Mouse (Mus musculus) thymus, postnatal 25 days (tissue): Measurements from ENCODE around the gene Nav2.
A peak's percentile ranks its signal among the peaks of the same experiment; 100 is the strongest.

Experiments used
- DNase-seq: peaks from one replicate; pipeline ENCODE4 v3.0.0; 2022

Nav2 gene

GRCm38 (mm10) chr7:49373173-49373572, 464.7 kb downstream of the Nav2 start:
- DNase-seq = no peak

DNA sequence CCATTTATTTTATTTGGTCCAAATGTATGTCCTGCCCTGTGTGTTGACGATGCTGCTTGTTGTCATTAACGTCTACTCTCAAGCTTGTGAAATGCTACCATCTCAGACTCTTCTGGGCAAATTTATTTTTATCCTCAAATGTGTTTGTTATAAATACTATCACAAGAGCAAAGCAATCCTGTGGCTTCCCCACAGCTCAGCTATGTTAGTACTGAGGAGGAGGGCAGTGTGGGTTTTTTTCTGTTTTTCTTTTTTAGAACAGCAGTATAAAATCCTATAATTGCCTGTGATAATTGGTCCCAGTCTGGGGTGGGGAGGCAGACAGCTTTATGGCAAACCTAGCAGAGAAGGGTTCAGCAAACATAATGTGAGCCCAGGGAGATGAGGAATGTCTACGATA, 465.1 kb downstream of the Nav2 start:
- no peak for DNase-seq

DNA sequence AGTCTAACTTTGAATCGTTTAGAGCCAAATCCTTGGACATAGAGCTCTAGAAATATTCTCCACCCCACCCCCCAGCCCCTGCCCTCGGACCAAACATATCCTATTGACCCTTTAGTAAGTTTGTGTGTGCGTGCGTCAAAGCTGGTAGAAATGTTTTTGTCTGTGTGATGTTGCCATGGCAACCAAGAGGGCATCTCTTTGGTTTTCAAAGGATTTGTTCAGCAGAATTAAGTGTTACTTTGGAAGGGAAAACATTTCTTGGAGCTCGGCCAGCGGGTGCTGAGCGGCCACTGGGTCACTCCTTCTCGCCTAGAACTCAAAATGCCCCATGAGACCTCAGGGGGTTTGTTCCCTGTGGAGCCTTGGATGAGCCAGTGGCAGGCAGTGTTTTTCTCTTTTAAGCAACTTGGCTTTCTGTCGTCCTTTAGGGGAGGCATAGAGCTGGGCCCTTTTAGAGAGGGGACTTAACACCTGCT, 467.0 kb downstream of the Nav2 start:
- DNase-seq = no peak

GRCm38 (mm10) chr7:49378608-49379007, 470.1 kb downstream of the Nav2 start:
- DNase-seq = no peak

DNA sequence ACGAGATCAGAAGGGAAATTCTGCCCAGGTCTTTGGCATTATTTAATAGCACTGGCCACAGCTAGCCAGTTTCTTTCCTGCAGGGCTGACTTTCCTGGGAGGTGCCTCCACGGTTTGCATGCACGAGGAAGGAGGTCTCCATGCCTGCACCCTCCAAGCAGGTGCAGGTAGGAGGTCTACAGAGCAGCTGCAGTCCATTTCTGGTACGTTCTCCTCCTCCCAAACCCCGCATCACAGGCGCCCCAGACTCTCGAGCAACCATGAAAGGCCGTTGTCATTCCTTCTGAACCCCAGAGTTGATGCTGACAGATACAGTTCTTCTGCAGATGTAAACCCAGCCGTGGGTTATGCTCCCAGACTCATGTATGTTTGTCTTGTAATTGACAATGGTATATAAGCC, 472.4 kb downstream of the Nav2 start:
- DNase-seq = peak; percentile 46

- no peak for DNase-seq
Measured at GRCm38 (mm10) chr7:49382884-49383283, 474.4 kb downstream of the Nav2 start.

- DNase-seq = no peak
Measured at GRCm38 (mm10) chr7:49388137-49388536, 479.6 kb downstream of the Nav2 start.

DNA sequence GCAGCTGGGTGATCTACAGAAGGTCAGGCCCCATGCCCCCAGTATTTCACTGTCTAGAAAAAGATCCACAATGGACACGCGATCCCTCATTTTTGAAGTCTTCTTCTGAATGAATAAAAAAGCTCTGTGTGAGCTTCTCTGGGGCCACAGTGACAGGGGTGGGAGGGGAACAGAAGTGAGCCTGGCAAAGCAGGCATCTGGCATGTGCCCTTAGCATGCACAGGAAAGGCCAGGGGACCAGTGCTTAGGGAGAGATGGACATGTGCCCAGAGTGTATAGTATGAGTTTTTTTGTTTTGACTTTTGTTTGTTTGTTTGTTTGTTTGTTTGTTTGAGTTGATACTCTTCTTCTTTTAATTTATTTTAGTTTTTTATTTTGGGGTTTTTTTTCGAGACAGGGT, 481.8 kb downstream of the Nav2 start:
- DNase-seq = no peak

DNA sequence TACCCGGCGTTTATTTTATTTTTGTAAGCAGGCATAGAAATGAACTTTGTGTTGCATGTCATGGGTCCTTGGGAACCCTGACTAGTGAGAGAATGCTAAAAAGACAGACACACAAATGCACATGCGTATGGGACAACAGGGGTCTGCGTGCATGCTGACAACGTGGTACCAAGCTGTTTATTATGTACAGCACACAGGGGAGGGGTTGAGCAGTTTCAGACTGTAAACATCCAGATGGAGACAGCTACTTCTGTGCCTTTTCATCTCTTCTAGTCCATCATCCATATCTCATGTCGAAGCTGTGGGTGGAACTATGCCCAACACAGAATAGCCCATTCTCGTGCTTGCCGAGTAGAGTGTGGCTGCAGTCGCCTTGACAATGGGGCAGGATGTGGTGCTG, 482.3 kb downstream of the Nav2 start:
- no peak for DNase-seq

GRCm38 (mm10) chr7:49392180-49392579, 483.7 kb downstream of the Nav2 start:
- no peak for DNase-seq

GRCm38 (mm10) chr7:49392834-49393233, 484.3 kb downstream of the Nav2 start:
- no peak for DNase-seq

DNA sequence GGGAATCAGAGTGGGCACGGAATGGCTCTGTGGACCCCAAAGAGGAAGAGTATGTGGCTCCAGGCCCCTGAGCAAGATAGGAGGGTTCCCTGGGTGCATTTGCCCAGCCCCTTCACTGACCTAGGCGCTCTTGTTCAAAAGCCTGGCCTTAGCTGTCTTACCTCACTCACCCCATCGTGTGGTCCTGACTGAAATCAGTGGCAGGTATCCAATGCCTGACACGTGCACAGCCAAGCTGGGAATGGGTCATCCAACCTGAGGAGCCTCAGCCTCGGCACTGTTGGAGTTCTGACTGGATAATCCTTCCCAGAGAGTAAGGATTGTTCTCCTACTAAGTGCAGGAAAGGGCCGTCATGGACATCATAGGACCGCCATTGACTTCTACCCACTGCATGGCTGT, 485.3 kb downstream of the Nav2 start:
- DNase-seq = no peak

- no peak for DNase-seq
Measured at GRCm38 (mm10) chr7:49396202-49396601, 487.7 kb downstream of the Nav2 start.

DNA sequence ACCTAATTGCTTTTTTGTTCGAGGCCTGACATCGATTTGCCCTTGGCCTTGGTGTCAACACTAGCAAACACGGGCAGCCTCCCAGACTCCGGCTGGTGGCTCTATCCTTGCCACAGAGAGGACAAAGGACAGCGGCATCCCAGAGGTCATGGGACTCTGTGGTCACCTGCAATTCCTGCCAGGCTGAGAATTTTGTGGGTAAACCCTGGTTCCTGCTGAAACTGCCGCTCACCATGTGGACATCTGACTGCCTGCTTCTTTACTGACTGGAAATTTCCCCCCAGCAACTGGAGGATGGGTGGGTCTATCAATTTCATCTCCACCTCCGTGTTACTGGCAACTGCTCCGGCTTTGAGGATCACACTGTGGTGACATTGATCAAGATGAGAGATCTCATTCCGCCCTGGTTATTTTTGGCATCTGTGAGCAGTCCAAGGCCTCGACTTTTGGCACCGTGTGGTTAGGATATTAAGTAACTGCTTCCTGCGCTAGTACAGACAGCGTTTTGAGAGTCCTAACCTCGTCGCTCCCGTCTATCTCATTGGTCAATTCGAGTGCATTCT, 489.0 kb downstream of the Nav2 start:
- DNase-seq = no peak

DNA sequence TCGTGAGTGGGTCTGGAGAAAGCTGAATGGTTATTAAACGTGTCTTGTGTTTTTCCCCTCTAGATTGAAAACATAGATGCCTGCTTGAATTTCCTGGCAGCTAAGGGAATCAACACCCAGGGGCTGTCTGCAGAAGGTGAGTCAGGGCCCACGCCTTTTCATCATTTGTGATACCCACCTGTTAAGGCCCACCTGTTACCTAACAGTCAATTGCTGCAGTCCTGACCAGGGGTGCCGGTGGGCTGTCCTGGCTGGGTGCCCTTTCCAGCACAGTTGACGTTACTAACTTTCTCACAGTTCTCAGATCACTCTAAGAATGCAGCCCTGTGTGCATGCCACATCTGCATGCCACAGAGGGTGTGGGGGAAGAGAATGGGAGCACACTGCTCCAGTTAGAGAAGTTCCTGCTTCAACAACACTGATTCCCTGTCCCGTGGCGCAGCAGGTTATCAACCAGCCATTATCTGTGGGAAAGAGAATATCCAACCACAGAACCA, 489.6 kb downstream of the Nav2 start:
- DNase-seq = no peak

DNA sequence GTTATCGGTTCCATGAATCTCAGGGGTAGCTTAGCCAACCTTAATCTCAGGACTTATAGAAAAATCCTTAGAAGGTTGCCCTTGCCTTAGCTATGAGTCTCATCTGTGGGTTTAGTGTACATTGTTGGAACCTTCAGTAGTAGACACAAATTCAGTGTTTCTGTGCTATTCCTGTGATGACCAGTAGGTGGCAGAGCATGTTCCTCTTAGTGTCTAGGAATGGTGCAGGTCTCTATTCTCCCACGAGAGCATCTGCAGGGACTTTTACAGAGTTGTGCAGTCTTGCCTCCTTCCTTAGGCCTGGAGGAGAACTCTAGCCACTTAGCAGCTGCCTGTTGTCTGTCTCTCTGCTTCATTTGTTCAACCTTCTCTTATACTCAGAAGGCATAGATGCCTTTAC, 490.8 kb downstream of the Nav2 start:
- DNase-seq = peak; percentile 69

- DNase-seq = no peak
Measured at GRCm38 (mm10) chr7:49400463-49400862, 491.9 kb downstream of the Nav2 start.

DNA sequence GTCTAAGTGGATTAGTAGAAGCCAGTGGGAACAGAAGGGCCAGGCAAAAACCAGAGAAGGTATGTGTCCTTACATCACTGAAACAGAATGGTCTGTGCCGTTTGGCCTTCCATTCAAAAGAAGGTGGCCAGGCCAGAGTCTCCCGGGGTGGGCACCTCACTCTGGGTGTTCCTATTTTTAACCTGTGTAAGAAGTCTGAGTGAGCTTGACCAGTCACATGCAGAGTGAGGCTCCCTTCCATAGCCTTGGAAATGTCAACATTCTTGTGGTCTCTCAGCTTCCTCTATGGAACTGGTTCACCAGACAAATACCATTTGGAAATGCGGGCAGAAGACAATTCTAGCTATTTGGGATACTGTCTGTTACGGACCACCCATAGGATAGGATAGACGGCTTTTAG, 494.0 kb downstream of the Nav2 start:
- no peak for DNase-seq

- no peak for DNase-seq
Measured at GRCm38 (mm10) chr7:49407688-49408087, 499.2 kb downstream of the Nav2 start.

DNA sequence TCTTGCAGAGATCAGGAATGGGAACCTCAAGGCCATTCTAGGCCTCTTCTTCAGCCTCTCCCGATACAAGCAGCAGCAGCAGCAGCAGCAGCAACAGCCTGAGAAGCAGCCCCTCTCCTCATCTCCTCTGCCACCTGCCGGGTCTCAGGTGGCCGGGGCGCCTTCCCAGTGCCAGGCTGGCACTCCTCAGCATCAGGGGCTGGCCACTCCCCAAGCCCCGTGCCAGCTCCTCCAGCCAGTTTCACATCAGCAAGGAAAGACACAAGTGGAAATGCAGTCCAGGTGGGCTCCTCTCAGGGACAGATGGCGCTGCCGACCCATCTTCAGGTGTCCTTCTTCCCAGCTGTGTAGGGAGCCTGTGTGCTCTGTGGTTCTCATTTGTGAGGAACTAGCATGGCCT, 500.1 kb downstream of the Nav2 start:
- no peak for DNase-seq

DNA sequence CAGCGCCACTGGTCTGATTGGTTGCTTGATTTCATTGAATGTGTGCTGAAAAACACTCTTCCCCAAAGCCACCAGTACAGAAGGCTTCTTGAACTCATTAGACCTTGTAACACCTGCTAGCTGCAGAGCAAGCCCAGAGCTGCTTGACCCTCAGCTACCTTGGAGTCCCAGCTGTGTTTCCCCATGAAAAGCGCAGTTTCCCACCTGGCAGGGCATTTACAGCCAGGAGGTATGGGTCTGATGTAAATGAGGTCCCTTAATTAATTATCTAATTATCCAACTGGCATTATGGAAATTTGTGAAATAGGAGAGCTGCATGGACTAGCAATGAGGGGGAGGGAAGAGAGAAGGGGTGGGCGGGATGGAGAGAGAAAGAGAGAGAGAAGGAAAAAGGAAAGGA, 500.7 kb downstream of the Nav2 start:
- DNase-seq = no peak

DNA sequence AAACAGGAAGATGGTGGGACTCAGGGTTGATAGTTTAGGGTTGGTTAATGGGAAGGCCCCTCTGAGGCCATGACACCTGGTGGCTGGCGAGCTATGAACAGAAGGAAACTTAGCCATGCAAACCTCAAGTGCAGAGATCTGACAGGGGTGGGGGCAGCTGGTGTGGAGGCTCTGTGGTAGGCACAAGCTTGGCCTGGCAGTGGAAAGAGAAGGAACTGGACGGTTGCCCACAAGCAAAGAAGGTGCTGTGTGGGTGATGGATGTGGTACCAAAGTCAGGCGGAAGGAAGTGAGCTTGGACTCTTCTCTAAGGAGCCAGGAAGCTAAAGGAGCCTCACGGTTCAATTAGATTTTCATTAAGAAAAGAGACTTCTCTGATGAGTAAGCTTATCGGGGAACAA, 501.7 kb downstream of the Nav2 start:
- no peak for DNase-seq

GRCm38 (mm10) chr7:49410892-49411291, 502.4 kb downstream of the Nav2 start:
- no peak for DNase-seq

- DNase-seq = no peak
Measured at GRCm38 (mm10) chr7:49411803-49412202, 503.3 kb downstream of the Nav2 start.

- no peak for DNase-seq
Measured at GRCm38 (mm10) chr7:49415131-49415530, 506.6 kb downstream of the Nav2 start.

DNA sequence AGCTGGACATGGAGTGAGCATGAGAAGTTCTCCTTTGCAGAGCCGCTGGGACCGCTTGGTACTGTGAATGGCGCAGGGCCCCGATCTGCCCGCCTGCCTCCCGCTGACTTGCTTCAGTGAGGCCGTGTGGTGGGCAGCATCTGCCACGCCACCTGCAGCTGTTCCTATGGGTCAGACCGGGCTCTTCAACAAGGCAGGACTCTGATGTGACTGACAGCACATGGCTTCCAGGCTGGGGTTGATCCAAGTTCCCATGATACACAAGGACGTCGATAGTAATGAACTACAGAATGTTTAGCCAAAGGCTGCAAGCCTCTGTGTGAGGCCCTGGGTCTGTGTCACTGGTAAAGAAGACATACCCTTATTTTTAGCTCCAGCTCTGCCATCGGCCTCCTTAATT, 507.2 kb downstream of the Nav2 start:
- no peak for DNase-seq
